Mouse (Mus musculus) small intestine, adult 2 months (tissue): ENCODE results near the gene Reln. TPM values are rescaled to one million over a fixed set of nuclear protein-coding genes. Genes with fewer than 3 reads are reported as not detected.

ENCODE experiments used
- H3K27ac ChIP-seq: fragments of 200-500 bp; 2 replicates; pipeline ENCODE4 v1.5.1; 2012; ENCODE audit warnings: low read depth, low read length, control low read depth, inconsistent platforms; ENCODE audit not compliant: insufficient read depth
- H3K27me3 ChIP-seq: fragments of 200-500 bp; 2 replicates; pipeline ENCODE4 v1.6.1; 2012; ENCODE audit warnings: mild to moderate bottlenecking, moderate library complexity, low read length, inconsistent platforms; ENCODE audit not compliant: control insufficient read depth, insufficient read depth
- H3K36me3 ChIP-seq: fragments of 200-500 bp; 2 replicates; pipeline ENCODE4 v1.6.1; 2012; ENCODE audit warnings: mild to moderate bottlenecking, low read length, control low read depth, inconsistent platforms; ENCODE audit not compliant: control insufficient read depth, insufficient read depth
- H3K4me1 ChIP-seq: fragments of 200-500 bp; 2 replicates; pipeline ENCODE4 v1.6.1; 2012; ENCODE audit warnings: low read length, inconsistent platforms, mixed read lengths; ENCODE audit not compliant: control insufficient read depth, insufficient read depth, insufficient read length
- H3K4me3 ChIP-seq: fragments of 200-500 bp; 2 replicates; pipeline ENCODE4 v1.5.1; 2012; ENCODE audit warnings: low read depth, mild to moderate bottlenecking, control low read depth, inconsistent platforms, low read length, moderate library complexity
- CTCF ChIP-seq: fragments of 200-500 bp; IDR thresholded peaks from 2 replicates; pipeline ENCODE4 v1.5.1; 2012; ENCODE audit warnings: low read depth, mild to moderate bottlenecking, control low read depth, inconsistent platforms, low read length, moderate library complexity, mixed read lengths; ENCODE audit not compliant: insufficient replicate concordance, insufficient read length; ENCODE audit errors: extremely low read depth
- POLR2A ChIP-seq: fragments of 200-500 bp; IDR thresholded peaks from 2 replicates; pipeline ENCODE4 v1.6.1; 2012; ENCODE audit warnings: low read depth, mild to moderate bottlenecking, control low read depth, inconsistent platforms, low read length, moderate library complexity
- WGBS: fragments of 180-500 bp; shearing (Covaris S2); methylation state at CpG from one replicate; pipeline ENCODE4 v1.1.7; 2018; 5-methylcytosine and 5-hydroxymethylcytosine counted together
- polyA plus RNA-seq: library from polyadenylated mRNA; depleted of rRNA; stranded (reverse); fragments of >200 nt; gene quantifications from 2 replicates; pipeline ENCODE4 v1.2.3, GENCODE M21; 2012

Reln gene
- polyA plus RNA-seq, 1 experiment: 15.3 TPM

- H3K4me3 ChIP-seq: no peak overlapping the region
- no peak overlapping the region for H3K27ac ChIP-seq
- H3K36me3 ChIP-seq: no peaks in the 10 kb centered on the region
- WGBS: 69% methylated on average over 3 of the region's 3 CpGs
- H3K4me1 ChIP-seq: no peaks in the 10 kb centered on the region
- H3K27me3 ChIP-seq: no peaks in the 10 kb centered on the region
- TF ChIP-seq POLR2A (no peak), CTCF (no peak)
Measured at GRCm38 (mm10) chr5:22253910-22254309, 90.6 kb downstream of the Reln start.

- Histone ChIP-seq H3K4me3 (no peak overlapping the region), H3K4me1 (no peaks in the 10 kb centered on the region), H3K36me3 (no peaks in the 10 kb centered on the region), H3K27ac (no peak overlapping the region), H3K27me3 (no peaks in the 10 kb centered on the region)
- no peak for TF ChIP-seq POLR2A
- TF ChIP-seq CTCF: no peak
- 96% methylated on average over 6 of the region's 6 CpGs for WGBS
Measured at GRCm38 (mm10) chr5:22253318-22253717, 91.2 kb downstream of the Reln start.

GRCm38 (mm10) chr5:22247850-22248249 is 96.7 kb downstream of the Reln start:
- no peak for TF ChIP-seq CTCF
- TF ChIP-seq POLR2A: no peak
- Histone ChIP-seq H3K27me3 (no peaks in the 10 kb centered on the region), H3K4me1 (no peaks in the 10 kb centered on the region), H3K27ac (no peak overlapping the region), H3K36me3 (no peaks in the 10 kb centered on the region), H3K4me3 (no peak overlapping the region)
- 79% methylated on average over 6 of the region's 6 CpGs for WGBS

- 85% methylated on average over 1 of the region's 1 CpGs for WGBS
- TF ChIP-seq CTCF (no peak), POLR2A (no peak)
- Histone ChIP-seq H3K4me3 (no peak overlapping the region), H3K27ac (no peak overlapping the region), H3K27me3 (no peaks in the 10 kb centered on the region), H3K36me3 (no peaks in the 10 kb centered on the region), H3K4me1 (no peaks in the 10 kb centered on the region)
Measured at GRCm38 (mm10) chr5:22245056-22245455, 99.4 kb downstream of the Reln start.

GRCm38 (mm10) chr5:22243538-22243937 is 101.0 kb downstream of the Reln start:
- Histone ChIP-seq H3K36me3 (no peaks in the 10 kb centered on the region), H3K27me3 (no peaks in the 10 kb centered on the region), H3K27ac (no peak overlapping the region), H3K4me3 (no peak overlapping the region), H3K4me1 (no peaks in the 10 kb centered on the region)
- WGBS: 67% methylated on average over 2 of the region's 2 CpGs
- TF ChIP-seq CTCF (no peak), POLR2A (no peak)

GRCm38 (mm10) chr5:22241560-22241959 is 102.9 kb downstream of the Reln start:
- H3K36me3 ChIP-seq: no peaks in the 10 kb centered on the region
- H3K27me3 ChIP-seq: no peaks in the 10 kb centered on the region
- no peak for TF ChIP-seq POLR2A
- TF ChIP-seq CTCF: no peak
- WGBS: 83% methylated on average over 4 of the region's 4 CpGs
- no peak overlapping the region for H3K27ac ChIP-seq
- no peak overlapping the region for H3K4me3 ChIP-seq
- no peaks in the 10 kb centered on the region for H3K4me1 ChIP-seq

GRCm38 (mm10) chr5:22236801-22237200 is 107.7 kb downstream of the Reln start:
- TF ChIP-seq CTCF (no peak), POLR2A (no peak)
- no peak overlapping the region for H3K4me3 ChIP-seq
- H3K4me1 ChIP-seq: no peaks in the 10 kb centered on the region
- H3K27ac ChIP-seq: no peak overlapping the region
- 57% methylated on average over 6 of the region's 6 CpGs for WGBS
- no peaks in the 10 kb centered on the region for H3K27me3 ChIP-seq
- no peaks in the 10 kb centered on the region for H3K36me3 ChIP-seq

GRCm38 (mm10) chr5:22224515-22224914 is 120.0 kb downstream of the Reln start:
- no peak for TF ChIP-seq CTCF
- no peak for TF ChIP-seq POLR2A
- no peaks in the 10 kb centered on the region for H3K4me1 ChIP-seq
- H3K4me3 ChIP-seq: no peak overlapping the region
- 74% methylated on average over 4 of the region's 4 CpGs for WGBS
- no peaks in the 10 kb centered on the region for H3K27me3 ChIP-seq
- no peak overlapping the region for H3K27ac ChIP-seq
- H3K36me3 ChIP-seq: no peaks in the 10 kb centered on the region
